Mouse (Mus musculus): Measurements from ENCODE around the gene Ell. TPM values are rescaled to one million over a fixed set of nuclear protein-coding genes. Genes with fewer than 3 reads are reported as not detected.
A peak's percentile ranks its signal among the peaks of the same experiment; 100 is the strongest.

Gene Ell
- 10 to 100 TPM; 12.0 to 12.1 TPM for total RNA-seq (2021)

GRCm38 (mm10) chr8:70539077-70539813, at the start of gene Ell:
Gene Ell (plus strand): TSS chr8:70539457.
- peak; percentile 99 for DNase-seq

GRCm38 (mm10) chr8:70489576-70489975, 49.7 kb upstream of the Ell start:
- intact Hi-C loops (cut with DNase I) = no loop called here
- no peak for DNase-seq

More at GRCm38 (mm10) chr8:70539077-70539813, at the start of gene Ell:
- intact Hi-C loops (cut with DNase I) = loop anchor here (2.0 kb wide), 1 partner anchor 28 kb away; the partner anchor contains the start of gene Uba52

- DNase-seq = no peak
- intact Hi-C loops (cut with DNase I) = no loop called here
Observed at GRCm38 (mm10) chr8:70490061-70490879, 49.0 kb upstream of the Ell start.

GRCm38 (mm10) chr8:70490880-70491495, 48.3 kb upstream of the Ell start:
- no peak for DNase-seq
- intact Hi-C loops (cut with DNase I) = no loop called here

- DNase-seq = no peak
- intact Hi-C loops (cut with DNase I) = no loop called here
Observed at GRCm38 (mm10) chr8:70492664-70493640, 46.3 kb upstream of the Ell start, which contains the start of gene Crlf1. Gene Crlf1 (plus strand): TSS chr8:70493158.

GRCm38 (mm10) chr8:70493692-70494415, 45.4 kb upstream of the Ell start:
- no peak for DNase-seq
- intact Hi-C loops (cut with DNase I) = no loop called here

- no peak for DNase-seq
- intact Hi-C loops (cut with DNase I) = no loop called here
Observed at GRCm38 (mm10) chr8:70494416-70494945, 44.8 kb upstream of the Ell start.

- intact Hi-C loops (cut with DNase I) = no loop called here
Observed at GRCm38 (mm10) chr8:70495001-70495770, 44.1 kb upstream of the Ell start.

GRCm38 (mm10) chr8:70495771-70496062, 43.5 kb upstream of the Ell start:
- DNase-seq = no peak
- intact Hi-C loops (cut with DNase I) = no loop called here

More at GRCm38 (mm10) chr8:70495001-70495770, 44.1 kb upstream of the Ell start:
- DNase-seq = no peak

GRCm38 (mm10) chr8:70500386-70501301, 38.6 kb upstream of the Ell start:
- intact Hi-C loops (cut with DNase I) = loop anchor here (5.0 kb wide), 1 partner anchor 48 kb away; no protein-coding TSS in a partner anchor
- DNase-seq = no peak

- DNase-seq = no peak
Observed at GRCm38 (mm10) chr8:70501820-70502529, 37.3 kb upstream of the Ell start.

GRCm38 (mm10) chr8:70502540-70502939, 36.7 kb upstream of the Ell start:
- intact Hi-C loops (cut with DNase I) = loop anchor here (2.0 to 5.0 kb wide), 2 partner anchors 50 to 88 kb away; no protein-coding TSS in a partner anchor
- no peak for DNase-seq

More at GRCm38 (mm10) chr8:70501820-70502529, 37.3 kb upstream of the Ell start:
- intact Hi-C loops (cut with DNase I) = loop anchor here (2.0 to 5.0 kb wide), 2 partner anchors 50 to 87 kb away; no protein-coding TSS in a partner anchor

GRCm38 (mm10) chr8:70503062-70503750, 36.1 kb upstream of the Ell start:
- intact Hi-C loops (cut with DNase I) = loop anchor here (1.0 to 5.0 kb wide), 3 partner anchors 51 to 120 kb away; no protein-coding TSS in a partner anchor
- peak; percentile 75 to 76 for DNase-seq

- intact Hi-C loops (cut with DNase I) = loop anchor here (5.0 kb wide), 1 partner anchor 52 kb away; no protein-coding TSS in a partner anchor
Observed at GRCm38 (mm10) chr8:70504291-70504716, 35.0 kb upstream of the Ell start.

GRCm38 (mm10) chr8:70504851-70505250, 34.4 kb upstream of the Ell start:
- intact Hi-C loops (cut with DNase I) = loop anchor here (5.0 kb wide), 2 partner anchors 53 to 82 kb away; no protein-coding TSS in a partner anchor

More at GRCm38 (mm10) chr8:70504291-70504716, 35.0 kb upstream of the Ell start:
- peak; percentile 71 to 74 for DNase-seq

More at GRCm38 (mm10) chr8:70504851-70505250, 34.4 kb upstream of the Ell start:
- DNase-seq = peak; percentile 80

Data from heart, postnatal 36 days (tissue).